Mouse (Mus musculus): ENCODE results near the gene Anxa4. TPM values are rescaled to one million over a fixed set of nuclear protein-coding genes. Genes with fewer than 3 reads are reported as not detected.

Gene Anxa4
- polyA plus RNA-seq, 1 experiment from 2014 or later: 167 TPM

DNA sequence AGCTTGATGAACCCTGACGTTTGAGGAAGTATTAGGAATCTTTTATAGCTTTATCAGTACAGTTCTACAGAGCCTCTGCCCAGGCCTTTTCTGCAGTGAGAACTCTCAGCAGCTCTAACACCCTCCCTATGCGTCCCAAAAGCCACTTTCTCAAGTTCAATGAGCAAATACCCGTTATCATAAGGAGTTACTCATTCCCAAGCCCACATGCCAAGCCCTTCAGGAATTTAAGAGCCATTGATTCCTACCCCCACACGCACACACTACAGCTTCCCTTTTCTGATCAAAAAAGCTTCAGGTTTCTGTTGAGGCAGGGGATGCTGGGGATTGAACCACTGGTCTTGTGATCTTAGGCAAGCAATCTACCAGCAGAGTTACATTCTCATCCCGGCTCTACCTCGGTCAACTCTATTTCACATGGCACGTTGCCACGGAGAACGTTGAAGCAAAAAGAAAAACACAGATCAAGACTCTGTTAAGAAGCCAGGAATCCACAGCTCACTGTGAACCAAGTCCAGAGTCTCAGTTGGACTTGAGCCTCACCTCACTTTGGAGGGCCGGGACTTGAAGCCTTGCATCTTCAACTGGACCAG lies 2.9 kb downstream of the Anxa4 start:
- Histone ChIP-seq H3K27ac (ENCODE audit: low read length) (peak overlapping the region; percentile 34), H3K4me2 (replicated peaks; ENCODE audit: low read depth, low read length) (no peak overlapping the region; the same call in 1 of the 2 replicates), H3K9me3 (ENCODE audit: low read length) (no peaks in the 10 kb centered on the region), H3K36me3 (ENCODE audit: insufficient read depth, low read length) (no peaks in the 10 kb centered on the region), H3K9ac (replicated peaks; ENCODE audit: low read depth) (no peak overlapping the region), H3K27me3 (replicated peaks; ENCODE audit: insufficient read depth, low read length) (no peaks in the 10 kb centered on the region), H3K4me3 (ENCODE audit: low read depth, low read length) (no peak overlapping the region), H3K4me1 (ENCODE audit: insufficient read depth, low read depth, low read length) (peaks cover 1% of the 10 kb centered on the region; the same call in 1 of the 2 replicates)
- TF ChIP-seq CTCF (IDR thresholded peaks at IDR 0.05) (no peak), EP300 (IDR thresholded peaks at IDR 0.05) (peak; percentile 69)
- WGBS: 44% methylated on average over 10 of the region's 10 CpGs
- ATAC-seq: peak; percentile 37
- peak; percentile 67 for DNase-seq (ENCODE audit: low spot score)

DNA sequence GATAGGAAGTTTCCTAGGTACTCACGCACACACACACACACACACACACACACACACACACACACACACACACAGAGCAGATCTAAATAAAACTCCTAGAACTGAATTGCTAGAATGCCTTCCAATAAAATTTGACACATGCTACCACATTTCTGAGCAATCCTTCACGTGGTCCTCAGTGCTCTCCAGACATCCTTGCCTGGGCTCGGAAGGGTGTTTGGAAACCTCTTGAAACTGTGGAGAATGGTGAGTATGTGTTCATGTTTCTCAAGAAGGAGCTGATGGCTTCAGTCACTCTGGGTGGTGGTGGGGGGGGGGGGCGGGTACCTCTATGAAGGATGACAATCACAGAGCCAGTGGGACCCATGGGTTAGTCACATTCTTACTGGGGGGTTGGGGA lies 5.1 kb downstream of the Anxa4 start:
- Histone ChIP-seq H3K36me3 (ENCODE audit: insufficient read depth, low read length) (no peaks in the 10 kb centered on the region), H3K9ac (replicated peaks; ENCODE audit: low read depth) (no peak overlapping the region), H3K4me3 (ENCODE audit: low read depth, low read length) (no peak overlapping the region), H3K9me3 (ENCODE audit: low read length) (no peaks in the 10 kb centered on the region), H3K4me2 (replicated peaks; ENCODE audit: low read depth, low read length) (no peak overlapping the region), H3K4me1 (ENCODE audit: insufficient read depth, low read depth, low read length) (peaks cover 3% of the 10 kb centered on the region; the same call in 1 of the 2 replicates), H3K27me3 (replicated peaks; ENCODE audit: insufficient read depth, low read length) (no peaks in the 10 kb centered on the region), H3K27ac (ENCODE audit: low read length) (0 out of 2 replicates have a peak overlapping the region, but pooled peaks have one; percentile 10)
- DNase-seq (ENCODE audit: low spot score) (peak; percentile 79), ATAC-seq (peak; percentile 72)
- TF ChIP-seq EP300 (IDR thresholded peaks at IDR 0.05) (peak; percentile 72), CTCF (IDR thresholded peaks at IDR 0.05) (no peak)
- WGBS: 47% methylated on average over 4 of the region's 4 CpGs

DNA sequence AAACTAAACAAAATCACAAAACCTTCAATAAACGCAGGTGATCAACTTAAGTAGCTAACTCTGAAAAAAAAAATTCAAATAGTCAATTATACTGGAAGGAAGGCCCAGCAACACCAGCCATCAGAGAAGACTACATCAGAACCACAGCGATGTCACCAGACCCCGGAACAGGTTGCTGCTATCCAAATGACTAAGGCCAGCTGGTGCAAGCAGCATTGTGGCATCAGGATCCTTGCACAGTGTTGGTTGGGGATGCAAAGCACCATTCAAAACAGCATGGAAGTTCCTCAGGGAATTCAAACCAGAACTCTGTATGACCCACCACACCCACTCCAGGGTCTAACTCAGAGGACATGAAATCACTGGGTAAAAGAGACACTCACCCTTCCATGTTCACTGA lies 6.8 kb downstream of the Anxa4 start:
- no peak for DNase-seq (ENCODE audit: low spot score)
- TF ChIP-seq EP300 (IDR thresholded peaks at IDR 0.05): no peak
- no peak for TF ChIP-seq CTCF (IDR thresholded peaks at IDR 0.05)
- no peak for ATAC-seq

DNA sequence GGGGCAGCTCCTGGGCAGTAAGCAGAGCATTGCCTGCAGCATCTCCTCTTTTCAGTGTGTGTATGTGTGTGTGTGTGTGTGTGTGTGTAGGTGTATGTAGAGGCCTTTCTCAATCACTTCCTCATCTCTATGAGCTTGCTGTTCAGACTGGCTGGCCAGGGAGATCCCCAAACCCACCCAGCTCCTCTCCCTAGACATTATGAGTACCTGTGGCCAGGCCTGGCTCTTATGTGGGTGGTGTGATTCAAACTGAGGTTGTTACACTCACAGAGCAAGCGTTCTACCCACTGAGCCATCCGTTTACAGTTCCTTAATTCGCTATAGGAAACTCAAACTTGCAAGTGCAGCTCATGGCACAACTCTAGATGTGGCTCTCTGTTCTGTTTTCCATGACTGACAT lies 8.6 kb downstream of the Anxa4 start:
- H3K9ac ChIP-seq (replicated peaks; ENCODE audit: low read depth): no peak overlapping the region
- peaks cover 3% of the 10 kb centered on the region; the same call in 1 of the 2 replicates for H3K4me1 ChIP-seq (ENCODE audit: insufficient read depth, low read depth, low read length)
- ATAC-seq: peak; percentile 22; the same call in 1 of the 2 replicates
- H3K27me3 ChIP-seq (replicated peaks; ENCODE audit: insufficient read depth, low read length): no peaks in the 10 kb centered on the region
- TF ChIP-seq EP300 (IDR thresholded peaks at IDR 0.05) (no peak), CTCF (IDR thresholded peaks at IDR 0.05) (no peak)
- H3K4me3 ChIP-seq (ENCODE audit: low read depth, low read length): no peak overlapping the region
- WGBS: 75% methylated on average over 3 of the region's 3 CpGs
- H3K27ac ChIP-seq (ENCODE audit: low read length): no peak overlapping the region; the same call in 1 of the 2 replicates
- no peaks in the 10 kb centered on the region for H3K9me3 ChIP-seq (ENCODE audit: low read length)
- H3K4me2 ChIP-seq (replicated peaks; ENCODE audit: low read depth, low read length): no peak overlapping the region
- no peaks in the 10 kb centered on the region for H3K36me3 ChIP-seq (ENCODE audit: insufficient read depth, low read length)
- DNase-seq (ENCODE audit: low spot score): peak; percentile 43

More for the DNA sequence above, 6.8 kb downstream of the Anxa4 start:
- 95% methylated on average over 3 of the region's 3 CpGs for WGBS
- no peak overlapping the region for H3K4me2 ChIP-seq (replicated peaks; ENCODE audit: low read depth, low read length)
- no peaks in the 10 kb centered on the region for H3K27me3 ChIP-seq (replicated peaks; ENCODE audit: insufficient read depth, low read length)
- H3K4me1 ChIP-seq (ENCODE audit: insufficient read depth, low read depth, low read length): peaks cover 3% of the 10 kb centered on the region; the same call in 1 of the 2 replicates
- no peak overlapping the region for H3K9ac ChIP-seq (replicated peaks; ENCODE audit: low read depth)
- no peak overlapping the region for H3K27ac ChIP-seq (ENCODE audit: low read length)
- H3K4me3 ChIP-seq (ENCODE audit: low read depth, low read length): no peak overlapping the region
- H3K36me3 ChIP-seq (ENCODE audit: insufficient read depth, low read length): no peaks in the 10 kb centered on the region
- H3K9me3 ChIP-seq (ENCODE audit: low read length): no peaks in the 10 kb centered on the region

DNA sequence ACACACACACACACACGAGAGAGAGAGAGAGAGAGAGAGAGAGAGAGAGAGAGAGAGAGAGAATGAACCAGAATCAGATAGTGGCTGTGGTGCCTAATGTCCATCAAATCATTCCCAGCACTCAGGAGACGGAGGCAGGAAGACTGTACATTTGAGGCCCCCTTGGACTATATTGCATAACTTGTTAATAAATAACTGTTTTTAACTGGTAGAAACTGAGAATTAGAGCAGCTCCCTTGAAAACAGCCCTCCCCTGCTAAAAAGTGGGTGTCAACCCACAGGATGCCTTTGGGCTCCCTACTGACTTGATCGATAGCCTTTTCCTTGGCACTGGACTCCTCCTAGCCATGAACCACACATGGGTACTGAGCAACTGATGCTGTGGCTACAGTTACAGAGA lies 11.0 kb downstream of the Anxa4 start:
- TF ChIP-seq CTCF (IDR thresholded peaks at IDR 0.05): no peak
- TF ChIP-seq EP300 (IDR thresholded peaks at IDR 0.05): no peak
- 54% methylated on average over 3 of the region's 3 CpGs for WGBS
- H3K4me3 ChIP-seq (ENCODE audit: low read depth, low read length): no peak overlapping the region
- H3K27ac ChIP-seq (ENCODE audit: low read length): no peak overlapping the region
- peaks cover 3% of the 10 kb centered on the region; the same call in 1 of the 2 replicates for H3K4me1 ChIP-seq (ENCODE audit: insufficient read depth, low read depth, low read length)
- H3K9ac ChIP-seq (replicated peaks; ENCODE audit: low read depth): no peak overlapping the region
- H3K27me3 ChIP-seq (replicated peaks; ENCODE audit: insufficient read depth, low read length): no peaks in the 10 kb centered on the region
- no peak for ATAC-seq
- no peaks in the 10 kb centered on the region for H3K9me3 ChIP-seq (ENCODE audit: low read length)
- H3K36me3 ChIP-seq (ENCODE audit: insufficient read depth, low read length): no peaks in the 10 kb centered on the region
- no peak for DNase-seq (ENCODE audit: low spot score)
- H3K4me2 ChIP-seq (replicated peaks; ENCODE audit: low read depth, low read length): no peak overlapping the region

DNA sequence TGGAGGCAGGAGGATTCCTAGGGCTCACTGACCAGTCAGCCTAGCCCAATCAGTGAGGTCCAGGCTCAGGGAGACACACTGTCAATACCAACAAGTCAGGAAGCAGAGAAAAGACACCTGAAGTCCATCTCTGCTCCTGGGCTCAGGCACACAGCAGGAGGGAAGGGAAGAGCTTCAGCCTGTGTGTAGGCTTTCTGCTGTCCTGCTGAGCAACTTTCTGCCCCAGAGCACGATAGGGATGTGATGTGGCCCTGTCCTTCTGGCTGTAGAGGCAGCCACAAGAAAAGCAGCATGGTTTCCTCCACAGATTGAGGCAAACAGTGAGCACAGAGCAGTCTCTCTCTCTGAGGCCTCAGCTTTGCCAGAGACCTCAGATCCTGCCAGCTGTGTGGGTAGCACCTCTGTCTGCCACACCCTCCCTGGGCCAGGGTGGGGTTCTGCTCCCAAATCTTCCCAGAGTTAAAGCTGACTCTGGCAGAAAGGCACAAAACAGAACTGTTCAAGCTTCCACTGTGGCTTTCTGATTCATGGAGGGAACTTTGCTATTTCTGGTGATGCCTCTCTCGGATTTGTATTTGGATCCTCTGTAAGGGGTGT lies 11.9 kb downstream of the Anxa4 start:
- H3K9ac ChIP-seq (replicated peaks; ENCODE audit: low read depth): no peak overlapping the region
- no peak for DNase-seq (ENCODE audit: low spot score)
- H3K27ac ChIP-seq (ENCODE audit: low read length): no peak overlapping the region

More for the DNA sequence above, 11.9 kb downstream of the Anxa4 start:
- no peak for ATAC-seq
- H3K27me3 ChIP-seq (replicated peaks; ENCODE audit: insufficient read depth, low read length): no peaks in the 10 kb centered on the region
- H3K4me1 ChIP-seq (ENCODE audit: insufficient read depth, low read depth, low read length): peaks cover 3% of the 10 kb centered on the region; the same call in 1 of the 2 replicates
- no peaks in the 10 kb centered on the region for H3K36me3 ChIP-seq (ENCODE audit: insufficient read depth, low read length)
- TF ChIP-seq CTCF (IDR thresholded peaks at IDR 0.05) (no peak), EP300 (IDR thresholded peaks at IDR 0.05) (no peak)
- WGBS: 53% methylated on average over 2 of the region's 2 CpGs
- H3K9me3 ChIP-seq (ENCODE audit: low read length): no peaks in the 10 kb centered on the region
- no peak overlapping the region for H3K4me2 ChIP-seq (replicated peaks; ENCODE audit: low read depth, low read length)
- no peak overlapping the region for H3K4me3 ChIP-seq (ENCODE audit: low read depth, low read length)
